Mouse (Mus musculus) bone marrow, adult 2 months (tissue): ENCODE results near the gene Pde8a.

Experiments used
- CTCF ChIP-seq: fragments of 200-500 bp; IDR thresholded peaks from 2 replicates; pipeline ENCODE4 v1.5.1; 2011; ENCODE audit warnings: low read length, control low read depth; ENCODE audit not compliant: control insufficient read depth, insufficient read depth
- POLR2A ChIP-seq: fragments of 200-500 bp; IDR thresholded peaks from 2 replicates; pipeline ENCODE4 v1.6.1; 2011; ENCODE audit warnings: low read depth, mild to moderate bottlenecking, control low read depth, low read length, borderline replicate concordance; ENCODE audit not compliant: control insufficient read depth

GRCm38 (mm10) chr7:81214153-81214907, 934 bp downstream of the Pde8a start:
- TF ChIP-seq POLR2A (no peak), CTCF (no peak)
